Mouse (Mus musculus): ENCODE data around the gene Atrnl1. TPM values are rescaled to one million over a fixed set of nuclear protein-coding genes. Genes with fewer than 3 reads are reported as not detected.
A peak's percentile ranks its signal among the peaks of the same experiment; 100 is the strongest.

The Atrnl1 gene
- polyA plus RNA-seq, 1 experiment = 12.3 TPM

GRCm38 (mm10) chr19:58061933-58062332, 451.1 kb downstream of the Atrnl1 start:
- Histone ChIP-seq H3K9ac (ENCODE audit: low read depth, poor library complexity, severe bottlenecking) (no peak overlapping the region), H3K9me3 (replicated peaks; ENCODE audit: control insufficient read depth, insufficient read depth, low read length, poor library complexity, severe bottlenecking) (no peaks in the 10 kb centered on the region), H3K4me1 (ENCODE audit: control insufficient read depth, insufficient read depth, low read length) (peaks cover 4% of the 10 kb centered on the region), H3K4me3 (ENCODE audit: low read depth, low read length) (no peak overlapping the region), H3K27ac (ENCODE audit: insufficient read depth, low read length) (no peak overlapping the region), H3K27me3 (ENCODE audit: control insufficient read depth, insufficient read depth, low read length, poor library complexity, severe bottlenecking) (no peaks in the 10 kb centered on the region), H3K36me3 (ENCODE audit: control insufficient read depth, insufficient read depth, low read length, poor library complexity, severe bottlenecking) (no peaks in the 10 kb centered on the region)
- TF ChIP-seq CTCF (IDR thresholded peaks at IDR 0.05; ENCODE audit: low read depth, low read length) (no peak), POLR2A (IDR thresholded peaks at IDR 0.05; ENCODE audit: insufficient read depth, low read length) (no peak), EP300 (IDR thresholded peaks at IDR 0.05; ENCODE audit: insufficient read depth, low read depth, low read length) (no peak)

DNA sequence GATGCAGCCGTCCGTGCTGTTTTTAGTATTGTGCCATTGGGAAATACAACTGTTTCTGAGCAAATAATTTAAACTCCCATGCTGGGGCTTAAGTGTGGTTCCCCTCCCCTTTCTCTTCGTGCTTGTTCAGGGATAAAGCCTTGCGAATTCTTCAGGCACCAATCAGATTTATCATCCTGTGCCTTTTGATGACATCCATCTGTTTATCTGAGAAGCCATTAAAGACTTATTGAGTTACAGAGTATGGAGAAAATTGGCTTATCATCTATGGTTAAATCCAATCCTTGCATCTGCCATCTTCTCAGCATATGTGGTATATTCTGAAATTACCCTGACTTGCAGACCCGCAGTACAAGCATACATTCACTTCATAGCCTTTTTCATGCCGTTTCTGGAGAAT, 452.7 kb downstream of the Atrnl1 start:
- peaks cover 4% of the 10 kb centered on the region for H3K4me1 ChIP-seq (ENCODE audit: control insufficient read depth, insufficient read depth, low read length)
- no peaks in the 10 kb centered on the region for H3K36me3 ChIP-seq (ENCODE audit: control insufficient read depth, insufficient read depth, low read length, poor library complexity, severe bottlenecking)
- no peak overlapping the region for H3K9ac ChIP-seq (ENCODE audit: low read depth, poor library complexity, severe bottlenecking)
- TF ChIP-seq CTCF (IDR thresholded peaks at IDR 0.05; ENCODE audit: low read depth, low read length) = no peak
- TF ChIP-seq POLR2A (IDR thresholded peaks at IDR 0.05; ENCODE audit: insufficient read depth, low read length) = no peak
- TF ChIP-seq EP300 (IDR thresholded peaks at IDR 0.05; ENCODE audit: insufficient read depth, low read depth, low read length) = no peak
- H3K9me3 ChIP-seq (replicated peaks; ENCODE audit: control insufficient read depth, insufficient read depth, low read length, poor library complexity, severe bottlenecking) = no peaks in the 10 kb centered on the region
- no peak overlapping the region for H3K4me3 ChIP-seq (ENCODE audit: low read depth, low read length)
- H3K27me3 ChIP-seq (ENCODE audit: control insufficient read depth, insufficient read depth, low read length, poor library complexity, severe bottlenecking) = no peaks in the 10 kb centered on the region
- peak overlapping the region; percentile 14; the same call in 1 of the 2 replicates for H3K27ac ChIP-seq (ENCODE audit: insufficient read depth, low read length)

GRCm38 (mm10) chr19:58064116-58065000, 453.5 kb downstream of the Atrnl1 start:
- Histone ChIP-seq H3K9ac (ENCODE audit: low read depth, poor library complexity, severe bottlenecking) (no peak overlapping the region), H3K27ac (ENCODE audit: insufficient read depth, low read length) (peak overlapping the region; percentile 63), H3K4me1 (ENCODE audit: control insufficient read depth, insufficient read depth, low read length) (peaks cover 4% of the 10 kb centered on the region), H3K4me3 (ENCODE audit: low read depth, low read length) (no peak overlapping the region), H3K27me3 (ENCODE audit: control insufficient read depth, insufficient read depth, low read length, poor library complexity, severe bottlenecking) (no peaks in the 10 kb centered on the region), H3K9me3 (replicated peaks; ENCODE audit: control insufficient read depth, insufficient read depth, low read length, poor library complexity, severe bottlenecking) (no peaks in the 10 kb centered on the region), H3K36me3 (ENCODE audit: control insufficient read depth, insufficient read depth, low read length, poor library complexity, severe bottlenecking) (no peaks in the 10 kb centered on the region)
- TF ChIP-seq CTCF (IDR thresholded peaks at IDR 0.05; ENCODE audit: low read depth, low read length) (no peak), POLR2A (IDR thresholded peaks at IDR 0.05; ENCODE audit: insufficient read depth, low read length) (no peak), EP300 (IDR thresholded peaks at IDR 0.05; ENCODE audit: insufficient read depth, low read depth, low read length) (no peak)

GRCm38 (mm10) chr19:58065001-58065314, 454.1 kb downstream of the Atrnl1 start:
- Histone ChIP-seq H3K9ac (ENCODE audit: low read depth, poor library complexity, severe bottlenecking) (no peak overlapping the region), H3K4me1 (ENCODE audit: control insufficient read depth, insufficient read depth, low read length) (peaks cover 4% of the 10 kb centered on the region), H3K4me3 (ENCODE audit: low read depth, low read length) (no peak overlapping the region), H3K27ac (ENCODE audit: insufficient read depth, low read length) (peak overlapping the region; percentile 63), H3K36me3 (ENCODE audit: control insufficient read depth, insufficient read depth, low read length, poor library complexity, severe bottlenecking) (no peaks in the 10 kb centered on the region), H3K27me3 (ENCODE audit: control insufficient read depth, insufficient read depth, low read length, poor library complexity, severe bottlenecking) (no peaks in the 10 kb centered on the region), H3K9me3 (replicated peaks; ENCODE audit: control insufficient read depth, insufficient read depth, low read length, poor library complexity, severe bottlenecking) (no peaks in the 10 kb centered on the region)
- TF ChIP-seq EP300 (IDR thresholded peaks at IDR 0.05; ENCODE audit: insufficient read depth, low read depth, low read length) (no peak), POLR2A (IDR thresholded peaks at IDR 0.05; ENCODE audit: insufficient read depth, low read length) (no peak), CTCF (IDR thresholded peaks at IDR 0.05; ENCODE audit: low read depth, low read length) (no peak)

- H3K9me3 ChIP-seq (replicated peaks; ENCODE audit: control insufficient read depth, insufficient read depth, low read length, poor library complexity, severe bottlenecking) = no peaks in the 10 kb centered on the region
- peaks cover 4% of the 10 kb centered on the region for H3K4me1 ChIP-seq (ENCODE audit: control insufficient read depth, insufficient read depth, low read length)
- no peaks in the 10 kb centered on the region for H3K36me3 ChIP-seq (ENCODE audit: control insufficient read depth, insufficient read depth, low read length, poor library complexity, severe bottlenecking)
- peak; percentile 15 for TF ChIP-seq POLR2A (IDR thresholded peaks at IDR 0.05; ENCODE audit: insufficient read depth, low read length)
- TF ChIP-seq CTCF (IDR thresholded peaks at IDR 0.05; ENCODE audit: low read depth, low read length) = no peak
- no peaks in the 10 kb centered on the region for H3K27me3 ChIP-seq (ENCODE audit: control insufficient read depth, insufficient read depth, low read length, poor library complexity, severe bottlenecking)
- H3K4me3 ChIP-seq (ENCODE audit: low read depth, low read length) = no peak overlapping the region
- H3K27ac ChIP-seq (ENCODE audit: insufficient read depth, low read length) = no peak overlapping the region; the same call in 1 of the 2 replicates
- no peak overlapping the region for H3K9ac ChIP-seq (ENCODE audit: low read depth, poor library complexity, severe bottlenecking)
Measured at GRCm38 (mm10) chr19:58065514-58065913, 454.7 kb downstream of the Atrnl1 start.

DNA sequence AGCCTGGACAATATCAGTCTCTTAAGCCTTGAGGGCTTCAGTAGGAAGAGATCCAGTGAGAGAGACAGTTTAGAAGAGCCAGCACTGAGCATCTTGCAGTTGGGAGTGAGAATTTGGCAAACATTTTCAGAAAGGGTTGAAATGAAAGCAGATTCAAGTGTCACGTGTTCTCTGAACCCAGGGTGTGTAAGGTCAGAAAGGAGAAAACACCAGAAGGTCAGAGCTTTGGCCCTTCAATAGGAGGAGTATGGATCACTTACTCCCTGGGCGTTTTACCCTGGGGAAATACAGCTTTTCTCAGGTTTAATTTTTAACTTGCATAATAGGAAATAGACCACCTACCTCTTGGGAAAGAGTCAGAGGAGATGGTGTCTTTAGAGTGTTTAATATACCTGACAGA, 457.3 kb downstream of the Atrnl1 start:
- Histone ChIP-seq H3K9me3 (replicated peaks; ENCODE audit: control insufficient read depth, insufficient read depth, low read length, poor library complexity, severe bottlenecking) (no peaks in the 10 kb centered on the region), H3K4me3 (ENCODE audit: low read depth, low read length) (no peak overlapping the region), H3K4me1 (ENCODE audit: control insufficient read depth, insufficient read depth, low read length) (no peaks in the 10 kb centered on the region)

More for the DNA sequence above, 457.3 kb downstream of the Atrnl1 start:
- no peaks in the 10 kb centered on the region for H3K36me3 ChIP-seq (ENCODE audit: control insufficient read depth, insufficient read depth, low read length, poor library complexity, severe bottlenecking)
- H3K27ac ChIP-seq (ENCODE audit: insufficient read depth, low read length) = no peak overlapping the region
- TF ChIP-seq EP300 (IDR thresholded peaks at IDR 0.05; ENCODE audit: insufficient read depth, low read depth, low read length) (no peak), CTCF (IDR thresholded peaks at IDR 0.05; ENCODE audit: low read depth, low read length) (no peak), POLR2A (IDR thresholded peaks at IDR 0.05; ENCODE audit: insufficient read depth, low read length) (no peak)
- H3K27me3 ChIP-seq (ENCODE audit: control insufficient read depth, insufficient read depth, low read length, poor library complexity, severe bottlenecking) = no peaks in the 10 kb centered on the region
- no peak overlapping the region for H3K9ac ChIP-seq (ENCODE audit: low read depth, poor library complexity, severe bottlenecking)
